Mouse (Mus musculus) kidney, adult 10 weeks (tissue): Measurements from ENCODE around the gene Fgf11. TPM values are rescaled to one million over a fixed set of nuclear protein-coding genes. Genes with fewer than 3 reads are reported as not detected.

ENCODE experiments used
- polyA plus RNA-seq: library from polyadenylated mRNA; stranded (reverse); fragments of 350-450 nt; fragmentation: Illumina TruSeq; extraction: RNeasy Lipid Tissue Mini Kit (QIAGEN cat#74804); gene quantifications from one replicate; pipeline ENCODE4 v1.2.3, GENCODE M21; 2014; ENCODE audit warnings: low read depth, low replicate concordance

Fgf11 gene
- polyA plus RNA-seq, result 3.0 TPM

DNA sequence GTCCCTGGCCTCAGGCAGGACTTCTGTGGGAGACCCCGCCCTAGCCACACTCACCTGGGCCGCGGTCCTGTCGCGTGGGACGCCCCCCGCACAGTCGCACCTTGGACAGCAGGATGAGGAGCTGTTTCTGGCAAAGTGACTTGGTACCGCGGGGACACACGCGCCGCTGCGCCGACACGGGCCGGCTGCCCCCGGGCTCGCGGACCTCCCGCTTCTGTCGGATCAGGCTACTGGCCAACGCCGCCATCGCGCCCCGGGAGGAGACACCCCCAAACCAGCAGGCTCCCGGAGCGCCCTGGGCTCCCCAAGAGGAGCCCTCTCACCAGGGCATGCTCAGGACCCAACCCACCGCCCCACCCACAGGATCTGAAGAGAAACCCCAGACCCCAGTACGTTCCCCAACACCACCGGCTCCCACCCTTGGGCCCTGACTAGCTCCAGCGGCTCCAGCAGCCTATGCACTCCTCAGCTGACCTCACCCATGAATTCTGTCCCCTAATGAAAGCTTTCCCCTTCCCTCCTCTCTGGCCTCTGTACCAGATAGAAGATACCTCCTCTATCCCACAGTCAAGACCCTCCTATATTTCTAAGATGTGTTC lies at the start of gene Fgf11:
Gene Fgf11 (minus strand): TSS at position 479 of the 599 bp plus-strand sequence.

DNA sequence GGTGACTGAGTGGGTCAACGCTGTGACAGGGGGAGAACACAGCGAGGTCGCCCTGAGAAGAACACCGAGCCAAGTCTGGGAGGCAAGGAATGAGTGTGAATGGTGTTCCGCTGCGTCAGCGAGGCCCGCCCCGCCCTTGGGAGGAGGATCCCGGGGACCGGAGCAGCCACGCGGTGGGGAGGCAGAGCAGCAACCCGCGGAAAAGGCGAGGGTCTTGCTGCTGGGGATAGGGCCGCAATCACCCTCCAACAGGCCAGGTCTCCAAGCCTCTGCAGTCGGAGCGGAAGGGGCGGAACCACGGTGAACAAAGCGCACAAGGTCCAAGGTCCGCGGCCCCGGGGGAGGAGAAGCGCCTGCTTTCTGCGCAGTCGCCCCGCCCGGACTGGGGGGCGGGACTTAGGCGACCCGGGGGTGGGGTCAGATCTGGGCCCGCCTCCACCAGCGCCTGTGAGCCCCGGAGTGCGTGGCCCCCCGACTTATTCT lies 44.6 kb upstream of the Fgf11 start, which contains the start of gene Plscr3:
Gene Plscr3 (plus strand): TSS at position 179 of the 483 bp plus-strand sequence.

DNA sequence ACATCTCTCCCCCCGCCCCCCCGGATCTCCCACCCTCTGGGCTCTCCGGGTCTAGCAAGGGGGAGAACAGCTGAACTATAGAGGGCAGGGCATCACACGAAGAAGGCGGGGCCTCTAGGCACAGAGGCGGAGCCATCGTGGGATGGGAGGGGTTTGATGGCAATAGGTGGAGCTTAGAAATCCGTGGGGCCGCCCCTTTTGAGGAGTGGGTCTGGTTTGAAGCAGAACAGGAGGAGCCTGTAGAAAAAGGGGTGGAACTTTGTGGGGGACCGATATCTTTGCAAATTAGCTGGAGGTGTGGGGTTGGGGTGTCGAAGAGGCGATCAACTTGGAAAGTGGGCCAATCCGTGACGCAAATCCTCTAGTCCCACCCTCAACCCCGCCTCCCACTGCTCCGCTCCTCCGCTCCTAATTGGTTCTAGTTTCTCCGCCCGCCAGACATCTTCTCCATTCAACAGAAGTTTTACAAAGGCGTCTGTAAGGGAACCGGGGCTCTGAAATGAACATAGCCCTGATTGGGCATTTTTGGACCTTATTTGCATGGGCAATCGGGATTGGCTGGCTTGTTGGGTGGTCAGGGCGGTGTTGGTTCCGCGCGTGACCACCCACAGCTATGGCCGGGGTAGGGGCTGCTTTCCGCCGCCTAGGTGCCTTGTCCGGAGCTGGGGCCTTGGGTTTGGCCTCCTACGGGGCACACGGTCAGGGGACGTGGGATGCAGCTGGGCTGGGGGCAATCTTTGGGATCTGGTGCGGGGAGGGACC lies 36.5 kb upstream of the Fgf11 start, which contains the start of gene Tmem256:
Gene Tmem256 (plus strand): TSS at position 563 of the 762 bp plus-strand sequence.

DNA sequence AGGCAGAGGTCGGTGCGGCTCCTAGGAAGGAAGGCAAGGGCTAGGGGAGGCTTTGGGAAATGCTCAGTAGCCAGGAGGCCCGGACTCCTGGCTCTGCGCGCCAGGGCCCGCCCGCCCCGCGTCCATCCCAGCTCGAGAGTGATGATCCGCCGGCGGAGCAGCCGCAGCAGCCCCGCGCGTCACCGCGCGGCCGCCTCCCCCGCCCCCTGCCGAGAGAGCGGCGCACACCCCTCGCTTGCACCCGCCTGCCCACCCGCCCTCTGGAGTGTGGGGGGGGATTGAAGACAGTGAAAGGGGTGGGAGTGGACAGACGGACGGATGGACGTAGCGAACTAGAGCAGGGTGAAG lies 35.9 kb upstream of the Fgf11 start, which contains the start of gene Nlgn2:
Gene Nlgn2 (minus strand): TSS at position 181 of the 348 bp plus-strand sequence.

DNA sequence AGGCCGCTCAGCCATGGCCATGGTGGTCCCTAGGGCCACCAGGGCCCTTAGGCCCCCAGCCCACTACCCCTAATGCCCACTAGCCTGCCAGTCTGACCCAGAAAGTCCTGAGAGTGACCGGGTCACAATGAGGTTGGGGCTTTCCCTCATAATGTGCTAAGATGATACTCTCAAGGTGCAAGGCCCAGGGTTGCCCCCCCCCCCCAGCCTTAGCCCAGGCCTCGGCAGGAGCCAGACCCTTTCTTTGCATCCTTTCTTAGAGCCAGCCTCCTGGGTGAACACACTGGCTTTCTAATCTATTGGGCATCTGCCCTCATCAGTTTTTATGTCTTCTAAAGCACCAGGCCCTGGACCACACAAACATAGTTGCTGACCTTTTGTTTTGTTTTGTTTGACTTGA lies 20.4 kb upstream of the Fgf11 start, which contains the start of gene Spem1:
Gene Spem1 (minus strand): TSS at position 101 of the 400 bp plus-strand sequence.

GRCm38 (mm10) chr11:69818365-69818764 lies 16.7 kb upstream of the Fgf11 start, which contains the start of gene Spem2:
Spem2 (minus strand) TSS chr11:69818465.

DNA sequence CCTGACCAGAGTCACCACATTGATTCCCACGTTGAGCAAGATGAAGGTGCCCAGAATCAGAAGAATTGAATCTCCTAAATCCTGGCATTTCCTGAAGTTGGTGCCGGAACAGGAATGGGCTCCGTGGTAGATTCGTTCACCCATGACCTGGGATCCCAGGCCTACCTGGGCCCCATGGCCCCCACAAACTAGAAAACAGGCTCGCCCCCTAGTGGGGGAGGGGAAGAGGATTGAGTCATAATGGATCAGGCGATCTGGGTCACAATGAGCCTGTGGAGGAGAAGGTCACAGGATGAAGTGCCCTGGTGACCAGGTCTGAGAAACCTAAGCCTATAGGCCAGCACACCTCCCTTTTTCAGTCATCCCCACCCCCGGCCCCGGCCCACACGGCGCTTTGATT lies 13.5 kb upstream of the Fgf11 start, which contains the start of gene Gm39566:
Gene Gm39566 (minus strand): TSS at position 144 of the 400 bp plus-strand sequence.

GRCm38 (mm10) chr11:69804972-69805909 lies 3.6 kb upstream of the Fgf11 start, which contains the start of gene Tmem102:
Tmem102 (minus strand) TSS chr11:69805624.

GRCm38 (mm10) chr11:69795168-69795982 lies 6.3 kb downstream of the Fgf11 start, which contains the start of gene Chrnb1:
Chrnb1 (minus strand) TSS chr11:69795943.

GRCm38 (mm10) chr11:69765221-69766125 lies 36.2 kb downstream of the Fgf11 start, which contains the start of gene Zbtb4:
Zbtb4 (plus strand) TSS chr11:69765912.

DNA sequence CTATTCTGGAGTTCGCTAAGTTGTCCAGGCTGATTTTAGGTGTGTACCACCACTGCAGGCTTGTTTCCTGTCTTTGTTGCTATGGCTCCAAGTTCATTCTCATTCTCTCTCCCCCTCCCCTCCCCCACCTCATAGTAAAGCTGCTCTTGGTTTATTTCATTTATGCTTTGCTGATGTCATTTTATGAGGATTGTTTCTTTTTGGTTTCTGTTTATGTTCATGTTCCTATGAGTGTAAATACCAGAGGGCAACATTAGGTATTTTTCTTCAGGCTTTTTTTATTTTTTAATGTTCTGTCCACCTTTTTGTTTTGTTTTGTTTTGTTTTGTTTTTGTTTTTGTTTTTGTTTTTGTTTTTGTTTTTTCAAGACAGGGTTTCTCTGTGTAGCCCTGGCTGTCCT lies 39.8 kb downstream of the Fgf11 start, which contains the start of gene Slc35g3:
Gene Slc35g3 (minus strand): TSS at position 101 of the 400 bp plus-strand sequence.

GRCm38 (mm10) chr11:69758478-69758970 lies 43.1 kb downstream of the Fgf11 start, which contains the start of gene Polr2a:
Polr2a (minus strand) TSS chr11:69758637.

Other genes with a start within 250 kb of the Fgf11 start
- gene Efnb3, start 241.7 kb downstream of the Fgf11 start, polyA plus RNA-seq, result not detected
- 2.1 TPM for gene Wrap53, start 221.6 kb downstream of the Fgf11 start, polyA plus RNA-seq
- gene Trp53, start 221.5 kb downstream of the Fgf11 start, polyA plus RNA-seq, result 2.5 TPM
- 15.9 TPM for gene Atp1b2, start 195.9 kb downstream of the Fgf11 start, polyA plus RNA-seq
- 0.32 TPM for gene Shbg, start 184.0 kb downstream of the Fgf11 start, polyA plus RNA-seq
- 7.5 TPM for gene Sat2, start 179.8 kb downstream of the Fgf11 start, polyA plus RNA-seq
- gene Fxr2, start 168.9 kb downstream of the Fgf11 start, polyA plus RNA-seq, result 9.5 TPM
- gene Sox15, start 146.5 kb downstream of the Fgf11 start, polyA plus RNA-seq, result not detected
- 16.5 TPM for gene Mpdu1, start 139.2 kb downstream of the Fgf11 start, polyA plus RNA-seq
- 1.3 TPM for gene Cd68, start 135.7 kb downstream of the Fgf11 start, polyA plus RNA-seq
- 371 TPM for gene Eif4a1, start 129.4 kb downstream of the Fgf11 start, polyA plus RNA-seq
- gene Senp3, start 119.8 kb downstream of the Fgf11 start, polyA plus RNA-seq, result 58.9 TPM
- gene Tnfsf13, start 116.1 kb downstream of the Fgf11 start, polyA plus RNA-seq, result 5.9 TPM
- gene Tnfsf12, start 106.0 kb downstream of the Fgf11 start, polyA plus RNA-seq, result 2.4 TPM
- gene Tnfsfm13, start 105.8 kb downstream of the Fgf11 start, polyA plus RNA-seq, result 1.1 TPM
- 20.8 TPM for gene Polr2a, start 43.2 kb downstream of the Fgf11 start, polyA plus RNA-seq
- not detected for gene Slc35g3, start 39.9 kb downstream of the Fgf11 start, polyA plus RNA-seq
- 16.5 TPM for gene Zbtb4, start 35.9 kb downstream of the Fgf11 start, polyA plus RNA-seq
- 3.2 TPM for gene Chrnb1, start 5.9 kb downstream of the Fgf11 start, polyA plus RNA-seq
- 6.4 TPM for gene Tmem102, start 3.8 kb upstream of the Fgf11 start, polyA plus RNA-seq
- gene Gm39566, start 13.4 kb upstream of the Fgf11 start, polyA plus RNA-seq, result not detected
- gene Spem2, start 16.6 kb upstream of the Fgf11 start, polyA plus RNA-seq, result not detected
- gene Spem1, start 20.3 kb upstream of the Fgf11 start, polyA plus RNA-seq, result not detected
- gene Nlgn2, start 35.9 kb upstream of the Fgf11 start, polyA plus RNA-seq, result 0.20 TPM
- gene Tmem256, start 36.7 kb upstream of the Fgf11 start, polyA plus RNA-seq, result 42.3 TPM
- gene Plscr3, start 44.5 kb upstream of the Fgf11 start, polyA plus RNA-seq, result 0.77 TPM
- 1.4 TPM for gene Tnk1, start 56.9 kb upstream of the Fgf11 start, polyA plus RNA-seq
- gene Tmem95, start 76.2 kb upstream of the Fgf11 start, polyA plus RNA-seq, result not detected
- 2.0 TPM for gene Kctd11, start 79.5 kb upstream of the Fgf11 start, polyA plus RNA-seq
- not detected for gene Acap1, start 93.7 kb upstream of the Fgf11 start, polyA plus RNA-seq
- 1.1 TPM for gene 2810408A11Rik, start 99.1 kb upstream of the Fgf11 start, polyA plus RNA-seq
- 3.5 TPM for gene Neurl4, start 99.2 kb upstream of the Fgf11 start, polyA plus RNA-seq
- 15.6 TPM for gene Gps2, start 112.0 kb upstream of the Fgf11 start, polyA plus RNA-seq
- 156 TPM for gene Eif5a, start 120.1 kb upstream of the Fgf11 start, polyA plus RNA-seq
- 12.8 TPM for gene Ybx2, start 133.9 kb upstream of the Fgf11 start, polyA plus RNA-seq
- 1.3 TPM for gene Slc2a4, start 146.3 kb upstream of the Fgf11 start, polyA plus RNA-seq
- 10.0 TPM for gene Cldn7, start 162.9 kb upstream of the Fgf11 start, polyA plus RNA-seq
- gene Ctdnep1, start 179.3 kb upstream of the Fgf11 start, polyA plus RNA-seq, result 38.7 TPM
- 8.3 TPM for gene Elp5, start 180.7 kb upstream of the Fgf11 start, polyA plus RNA-seq
- 681 TPM for gene Gabarap, start 189.3 kb upstream of the Fgf11 start, polyA plus RNA-seq
- 9.9 TPM for gene Phf23, start 193.9 kb upstream of the Fgf11 start, polyA plus RNA-seq
- gene Dvl2, start 198.7 kb upstream of the Fgf11 start, polyA plus RNA-seq, result 0.57 TPM
- 21.1 TPM for gene Acadvl, start 213.6 kb upstream of the Fgf11 start, polyA plus RNA-seq
- 0.53 TPM for gene Dlg4, start 215.1 kb upstream of the Fgf11 start, polyA plus RNA-seq